Comparison of ENCODE assay signal across 17 mouse cellular contexts in genomic region chr10:59820886-59821285, GRCm38 (mm10).
"Had no signal": no experiment of that assay in that cellular context is flagged by ENCODE, and none has a peak within 500 bp of the region (broad histone marks: within the 10 kb centered on the region; RNA-seq: fewer than 3 reads in every experiment).

No protein-coding gene starts in this region.

- H3K4me2 ChIP-seq: lung, embryonic 15.5 days; midbrain, embryonic 11.5 days; midbrain, embryonic 13.5 days; midbrain, embryonic 15.5 days; neural tube, embryonic 13.5 days; neural tube, embryonic 15.5 days; stomach, embryonic 15.5 days had no signal

- DNase-seq: lung, adult 2 months; lung, postnatal 14 days; lung, postnatal 36 days; retina, postnatal 1 day; right cerebral cortex, adult 18-20 months; right cerebral cortex, postnatal 25 days; thymus, adult 18-20 months; thymus, postnatal 14 days; thymus, postnatal 36 days had no signal

- H3K4me3 ChIP-seq: lung, embryonic 15.5 days; megakaryocyte, embryonic 14.5 days; midbrain, embryonic 13.5 days; midbrain, embryonic 15.5 days; neural tube, embryonic 13.5 days; neural tube, embryonic 15.5 days; stomach, embryonic 15.5 days had no signal

- H3K36me3 ChIP-seq: lung, embryonic 15.5 days; midbrain, embryonic 13.5 days; midbrain, embryonic 15.5 days; neural tube, embryonic 13.5 days; neural tube, embryonic 15.5 days; stomach, embryonic 15.5 days had no signal

- H3K27me3 ChIP-seq: lung, embryonic 15.5 days; megakaryocyte, embryonic 14.5 days; midbrain, embryonic 13.5 days; midbrain, embryonic 15.5 days; neural tube, embryonic 13.5 days; neural tube, embryonic 15.5 days; stomach, embryonic 15.5 days had no signal
